ENCODE assay signal across 20 mouse cellular contexts in genomic region chr7:144139691-144140090, GRCm38 (mm10).
DNase-seq lines count a peak whose midpoint lies in the region; ATAC-seq and TF ChIP-seq lines count a peak whose summit lies in the region.
"Had no signal": no experiment of that assay in that cellular context is flagged by ENCODE, and none has a peak within 500 bp of the region (broad histone marks: within the 10 kb centered on the region; RNA-seq: fewer than 3 reads in every experiment).

No protein-coding gene starts in this region.

- TF ChIP-seq CTCF in kidney, adult 2 months (conservative IDR thresholded peaks at IDR 0.05; ENCODE audit: insufficient read depth, insufficient read length, low read depth, low read length), result no peak

- 69% methylated on average over 2 of the region's 2 CpGs for WGBS in kidney, adult 2 months

- no peak for ATAC-seq in erythroid progenitor cell, adult 5-6 weeks (replicated peaks; ENCODE audit: low FRiP score, poor library complexity, severe bottlenecking)
- ATAC-seq: CD4-positive, CD25-positive, alpha-beta regulatory T cell, adult 4 months; forebrain, embryonic 14.5 days; forebrain, postnatal 0 days; hindbrain, postnatal 0 days; inflammation-experienced regulatory T-cells, adult 6 months had no signal

- no peaks in the 10 kb centered on the region for H3K27me3 ChIP-seq in kidney, adult 2 months (replicated peaks; ENCODE audit: control insufficient read depth, insufficient read depth, low read length)
- H3K27me3 ChIP-seq: hindbrain, embryonic 13.5 days had no signal

- no peak overlapping the region for H3K4me3 ChIP-seq in kidney, adult 2 months (ENCODE audit: insufficient read depth, low read depth, low read length)
- H3K4me3 ChIP-seq: gastrocnemius, adult 2 months; hindbrain, embryonic 13.5 days had no signal

- H3K36me3 ChIP-seq in kidney, adult 2 months (ENCODE audit: control insufficient read depth, insufficient read depth, low read length), result no peaks in the 10 kb centered on the region
- H3K36me3 ChIP-seq: hindbrain, embryonic 13.5 days had no signal

- peak; percentile 17 for DNase-seq in kidney, adult 2 months
- no peak for DNase-seq in kidney, adult 18-20 months
- peak; percentile 70 for DNase-seq in adrenal gland, adult 2 months
- peak; percentile 64 for DNase-seq in adrenal gland, adult 8-10 months
- DNase-seq in adrenal gland, postnatal 25 days, result peak; percentile 33
- DNase-seq in thymus, adult 18-20 months, result no peak
- DNase-seq in thymus, postnatal 14 days, result no peak
- DNase-seq: cerebellum, adult 18-20 months; cerebellum, adult 9-10 months; cerebellum, postnatal 14 days; forebrain, postnatal 0 days; gastrocnemius, adult 2 months; gastrocnemius, postnatal 14 days; heart, adult 11 months had no signal

- TF ChIP-seq POLR2A in kidney, adult 2 months (IDR thresholded peaks at IDR 0.05; ENCODE audit: low read depth, low read length), result no peak

- no peaks in the 10 kb centered on the region; the same call in 1 of the 2 replicates for H3K4me1 ChIP-seq in kidney, adult 2 months (ENCODE audit: control insufficient read depth, insufficient read depth, low read length)

- no peak overlapping the region for H3K27ac ChIP-seq in kidney, adult 2 months (ENCODE audit: insufficient read depth, low read depth, low read length)
- H3K27ac ChIP-seq: gastrocnemius, adult 2 months; hindbrain, embryonic 13.5 days; hindbrain, postnatal 0 days had no signal

Comparison
In these comparisons a context has a peak if more than half of its experiments do, and no peak if none do; other contexts are left out.
1. DNase-seq: peak in kidney, adult 2 months (single experiment), adrenal gland, adult 2 months (single experiment), adrenal gland, adult 8-10 months (single experiment) and adrenal gland, postnatal 25 days (single experiment); none in kidney, adult 18-20 months (single experiment), thymus, adult 18-20 months (0 of 2) and thymus, postnatal 14 days (single experiment).